Comparison of ENCODE assay signal across 25 mouse cellular contexts in genomic region chr2:154917866-154918641, GRCm38 (mm10). TPM values are rescaled to one million over a fixed set of nuclear protein-coding genes. Genes with fewer than 3 reads are reported as not detected.
A peak's percentile ranks its signal among the peaks of the same experiment; 100 is the strongest.
DNase-seq lines count a peak whose midpoint lies in the region; ATAC-seq and TF ChIP-seq lines count a peak whose summit lies in the region.
"Had no signal": no experiment of that assay in that cellular context is flagged by ENCODE, and none has a peak within 500 bp of the region (broad histone marks: within the 10 kb centered on the region; RNA-seq: fewer than 3 reads in every experiment).

No protein-coding gene starts in this region.

- H3K36me3 ChIP-seq in embryonic facial prominence, embryonic 14.5 days (ENCODE audit: control insufficient read depth, insufficient read depth, low read length): no peaks in the 10 kb centered on the region
- no peaks in the 10 kb centered on the region for H3K36me3 ChIP-seq in embryonic facial prominence, embryonic 10.5 days (replicated peaks)
- no peaks in the 10 kb centered on the region for H3K36me3 ChIP-seq in lung, embryonic 16.5 days (ENCODE audit: control insufficient read depth, insufficient read depth, low read length)
- no peaks in the 10 kb centered on the region for H3K36me3 ChIP-seq in limb, embryonic 13.5 days
- H3K36me3 ChIP-seq in stomach, postnatal 0 days (ENCODE audit: control insufficient read depth, insufficient read depth, low read length): no peaks in the 10 kb centered on the region
- H3K36me3 ChIP-seq: forebrain, embryonic 15.5 days; heart, embryonic 12.5 days; midbrain, embryonic 13.5 days; neural tube, embryonic 13.5 days had no signal

- H3K9me3 ChIP-seq in embryonic facial prominence, embryonic 14.5 days (ENCODE audit: control insufficient read depth, low read length): no peaks in the 10 kb centered on the region
- no peaks in the 10 kb centered on the region for H3K9me3 ChIP-seq in embryonic facial prominence, embryonic 10.5 days
- H3K9me3 ChIP-seq in lung, embryonic 16.5 days (ENCODE audit: control insufficient read depth, low read length): no peaks in the 10 kb centered on the region
- no peaks in the 10 kb centered on the region for H3K9me3 ChIP-seq in limb, embryonic 13.5 days
- H3K9me3 ChIP-seq in stomach, postnatal 0 days (ENCODE audit: control insufficient read depth, low read length): no peaks in the 10 kb centered on the region
- H3K9me3 ChIP-seq: forebrain, embryonic 15.5 days; heart, embryonic 12.5 days; midbrain, embryonic 13.5 days; neural tube, embryonic 13.5 days had no signal

- peak; percentile 76; the same call in 1 of the 2 replicates for ATAC-seq in embryonic facial prominence, embryonic 14.5 days (ENCODE audit: low read depth)
- peak; percentile 90 for ATAC-seq in lung, embryonic 16.5 days (ENCODE audit: low read depth)
- 0 out of 2 replicates have a peak, but pooled peaks have one; percentile 57 for ATAC-seq in limb, embryonic 13.5 days (ENCODE audit: low FRiP score, low read depth)
- ATAC-seq in stomach, postnatal 0 days (ENCODE audit: low FRiP score, low TSS enrichment): peak; percentile 63; the same call in 1 of the 2 replicates
- ATAC-seq: forebrain, embryonic 15.5 days; midbrain, embryonic 13.5 days had no signal

- no peak overlapping the region for H3K4me2 ChIP-seq in embryonic facial prominence, embryonic 14.5 days (ENCODE audit: low read depth, low read length)
- H3K4me2 ChIP-seq in lung, embryonic 16.5 days (ENCODE audit: low read depth, low read length): no peak overlapping the region
- no peak overlapping the region for H3K4me2 ChIP-seq in limb, embryonic 13.5 days (replicated peaks)
- H3K4me2 ChIP-seq in stomach, postnatal 0 days (replicated peaks; ENCODE audit: low read depth): no peak overlapping the region
- H3K4me2 ChIP-seq: forebrain, embryonic 15.5 days; heart, embryonic 12.5 days; hindbrain, embryonic 14.5 days; liver, embryonic 11.5 days; midbrain, embryonic 13.5 days; neural tube, embryonic 13.5 days had no signal

- no peak overlapping the region for H3K4me3 ChIP-seq in embryonic facial prominence, embryonic 14.5 days (ENCODE audit: low read depth, low read length)
- no peak overlapping the region for H3K4me3 ChIP-seq in embryonic facial prominence, embryonic 10.5 days
- H3K4me3 ChIP-seq in lung, embryonic 16.5 days (ENCODE audit: low read length): no peak overlapping the region
- H3K4me3 ChIP-seq in limb, embryonic 13.5 days: no peak overlapping the region
- H3K4me3 ChIP-seq in stomach, postnatal 0 days (ENCODE audit: low read depth, low read length): no peak overlapping the region
- H3K4me3 ChIP-seq: forebrain, embryonic 15.5 days; heart, adult 2 months; heart, embryonic 12.5 days; midbrain, embryonic 13.5 days; neural tube, embryonic 13.5 days had no signal

- peaks cover 5% of the 10 kb centered on the region; the same call in 1 of the 2 replicates for H3K4me1 ChIP-seq in embryonic facial prominence, embryonic 14.5 days (ENCODE audit: control insufficient read depth, insufficient read depth, low read length)
- peaks cover 8% of the 10 kb centered on the region; the same call in 1 of the 2 replicates for H3K4me1 ChIP-seq in embryonic facial prominence, embryonic 10.5 days
- peaks cover 7% of the 10 kb centered on the region for H3K4me1 ChIP-seq in lung, embryonic 16.5 days (replicated peaks; ENCODE audit: control insufficient read depth, insufficient read depth, low read length)
- H3K4me1 ChIP-seq in limb, embryonic 13.5 days: peaks cover 13% of the 10 kb centered on the region
- no peaks in the 10 kb centered on the region for H3K4me1 ChIP-seq in stomach, postnatal 0 days (replicated peaks; ENCODE audit: control insufficient read depth, insufficient read depth)
- H3K4me1 ChIP-seq: forebrain, embryonic 15.5 days; heart, embryonic 12.5 days; midbrain, embryonic 13.5 days; neural tube, embryonic 13.5 days had no signal

- 65% methylated on average over 13 of the region's 13 CpGs for WGBS in embryonic facial prominence, embryonic 14.5 days
- 88% methylated on average over 13 of the region's 13 CpGs for WGBS in embryonic facial prominence, embryonic 10.5 days
- 44% methylated on average over 13 of the region's 13 CpGs for WGBS in lung, embryonic 16.5 days
- WGBS in limb, embryonic 13.5 days: 46% methylated on average over 13 of the region's 13 CpGs
- 43% methylated on average over 13 of the region's 13 CpGs for WGBS in stomach, postnatal 0 days

- no peak overlapping the region for H3K27ac ChIP-seq in embryonic facial prominence, embryonic 14.5 days (replicated peaks; ENCODE audit: low read depth, low read length)
- no peak overlapping the region for H3K27ac ChIP-seq in embryonic facial prominence, embryonic 10.5 days (replicated peaks)
- no peak overlapping the region for H3K27ac ChIP-seq in lung, embryonic 16.5 days (ENCODE audit: low read length)
- H3K27ac ChIP-seq in limb, embryonic 13.5 days: no peak overlapping the region
- no peak overlapping the region for H3K27ac ChIP-seq in stomach, postnatal 0 days (replicated peaks)
- H3K27ac ChIP-seq: forebrain, embryonic 15.5 days; heart, adult 2 months; hindbrain, embryonic 14.5 days; kidney, postnatal 0 days; macrophage; midbrain, embryonic 13.5 days; neural tube, embryonic 13.5 days had no signal

- DNase-seq in embryonic facial prominence, embryonic 14.5 days (ENCODE audit: low spot score): peak; percentile 61
- no peak for DNase-seq in embryonic facial prominence, embryonic 10.5 days (ENCODE audit: low spot score)
- no peak for DNase-seq in lung, postnatal 14 days
- no peak for DNase-seq in stomach, postnatal 0 days (ENCODE audit: low spot score)
- DNase-seq in cerebellum, postnatal 10 days: no peak
- DNase-seq in urinary bladder, postnatal 25 days (ENCODE audit: low spot score): no peak
- DNase-seq: adrenal gland, postnatal 14 days; cerebellum, adult 11-12 months; cerebellum, postnatal 14 days; gastrocnemius, postnatal 36 days; heart, adult 2 months; kidney, adult 8-10 months; kidney, postnatal 4 days; thymus, adult 2 months; thymus, postnatal 36 days had no signal

- no peak overlapping the region for H3K9ac ChIP-seq in embryonic facial prominence, embryonic 14.5 days (ENCODE audit: low read depth, low read length)
- H3K9ac ChIP-seq in lung, embryonic 16.5 days (ENCODE audit: low read length): no peak overlapping the region
- no peak overlapping the region for H3K9ac ChIP-seq in limb, embryonic 13.5 days
- H3K9ac ChIP-seq in stomach, postnatal 0 days (ENCODE audit: low read length): no peak overlapping the region
- H3K9ac ChIP-seq: forebrain, embryonic 15.5 days; heart, embryonic 12.5 days; hindbrain, embryonic 14.5 days; midbrain, embryonic 13.5 days; neural tube, embryonic 13.5 days had no signal

- TF ChIP-seq EP300 in stomach, postnatal 0 days (optimal IDR thresholded peaks at IDR 0.05): no peak

- no peaks in the 10 kb centered on the region for H3K27me3 ChIP-seq in embryonic facial prominence, embryonic 14.5 days (replicated peaks; ENCODE audit: control insufficient read depth, insufficient read depth, low read length)
- no peaks in the 10 kb centered on the region for H3K27me3 ChIP-seq in embryonic facial prominence, embryonic 10.5 days (replicated peaks; ENCODE audit: low read depth, poor library complexity, severe bottlenecking)
- no peaks in the 10 kb centered on the region for H3K27me3 ChIP-seq in lung, embryonic 16.5 days (ENCODE audit: control insufficient read depth, insufficient read depth, low read depth, low read length)
- H3K27me3 ChIP-seq in limb, embryonic 13.5 days: peaks cover 15% of the 10 kb centered on the region
- H3K27me3 ChIP-seq in stomach, postnatal 0 days (ENCODE audit: control insufficient read depth, insufficient read depth, low read length): no peaks in the 10 kb centered on the region
- H3K27me3 ChIP-seq: forebrain, embryonic 15.5 days; heart, embryonic 12.5 days; midbrain, embryonic 13.5 days had no signal

- no peak for TF ChIP-seq CTCF in stomach, postnatal 0 days (IDR thresholded peaks at IDR 0.05; ENCODE audit: low read depth)

RNA-seq across cellular contexts. Expression of gene Eif2s2, which starts 25.3 kb away (rescaled TPM):
- polyA plus RNA-seq in embryonic facial prominence, embryonic 14.5 days (2014; fragmentation: Nextera tagmentation; extraction: Ambion mirVana): 107 and 118 TPM in 2 replicates
- polyA plus RNA-seq in embryonic facial prominence, embryonic 10.5 days (2016; fragmentation: Nextera tagmentation; extraction: Ambion mirVana): 124 and 138 TPM in 2 replicates
- 68.5 and 82.1 TPM in 2 replicates for polyA plus RNA-seq in lung, embryonic 16.5 days (2015; fragmentation: Nextera tagmentation; extraction: Ambion mirVana)
- 110 and 115 TPM in 2 replicates for polyA plus RNA-seq in limb, embryonic 13.5 days (2015; fragmentation: Nextera tagmentation; extraction: Ambion mirVana)
- polyA plus RNA-seq in stomach, postnatal 0 days (2015; fragmentation: Nextera tagmentation; extraction: Ambion mirVana): 77.2 and 83.9 TPM in 2 replicates
